Mouse (Mus musculus) lung, adult 2 months (tissue): ENCODE measurements around the gene Akap12. TPM values are rescaled to one million over a fixed set of nuclear protein-coding genes. Genes with fewer than 3 reads are reported as not detected.
A peak's percentile ranks its signal among the peaks of the same experiment; 100 is the strongest.

Source experiments
- DNase-seq: peaks from one replicate; pipeline ENCODE4 v3.0.0; 2022
- H3K4me1 ChIP-seq: fragments of 200-500 bp; 2 replicates; pipeline ENCODE4 v1.6.1; 2011; ENCODE audit warnings: low read length; ENCODE audit not compliant: control insufficient read depth, insufficient read depth
- H3K4me3 ChIP-seq: fragments of 200-500 bp; replicated peaks from 2 replicates; pipeline ENCODE3; 2011; ENCODE audit warnings: low read depth, mild to moderate bottlenecking, control low read depth, low read length; ENCODE audit errors: extremely low read depth
- CTCF ChIP-seq: fragments of 200-500 bp; IDR thresholded peaks from 2 replicates; pipeline ENCODE4 v1.5.1; 2011; ENCODE audit warnings: mild to moderate bottlenecking, low read length, control low read depth; ENCODE audit not compliant: insufficient read depth
- POLR2A ChIP-seq: fragments of 200-500 bp; IDR thresholded peaks from 2 replicates; pipeline ENCODE4 v1.6.1; 2011; ENCODE audit warnings: low read depth, mild to moderate bottlenecking, control low read depth, low read length, borderline replicate concordance; ENCODE audit errors: extremely low read depth
- WGBS: fragments of 180-500 bp; shearing (Covaris S2); methylation state at CpG from one replicate; pipeline ENCODE4 v1.1.7; 2018; 5-methylcytosine and 5-hydroxymethylcytosine counted together
- polyA plus RNA-seq: library from polyadenylated mRNA; depleted of rRNA; stranded (reverse); fragments of >200 nt; gene quantifications from 2 replicates; pipeline ENCODE4 v1.2.3, GENCODE M21; 2012

Akap12 gene
- polyA plus RNA-seq, 1 experiment = 26.9 TPM

GRCm38 (mm10) chr10:4347136-4347492 is 80.9 kb downstream of the Akap12 start:
- TF ChIP-seq POLR2A = no peak
- no peak for TF ChIP-seq CTCF
- DNase-seq = no peak
- no peak overlapping the region for H3K4me3 ChIP-seq
- peaks cover 3% of the 10 kb centered on the region; the same call in 1 of the 2 replicates for H3K4me1 ChIP-seq
- 59% methylated on average over 4 of the region's 4 CpGs for WGBS

- TF ChIP-seq POLR2A (no peak), CTCF (no peak)
- DNase-seq = no peak
- 95% methylated on average over 14 of the region's 14 CpGs for WGBS
Observed at GRCm38 (mm10) chr10:4347591-4347990, 81.4 kb downstream of the Akap12 start.

GRCm38 (mm10) chr10:4354371-4355260 is 88.4 kb downstream of the Akap12 start:
- Histone ChIP-seq H3K4me3 (no peak overlapping the region), H3K4me1 (no peaks in the 10 kb centered on the region)
- no peak for TF ChIP-seq POLR2A
- no peak for TF ChIP-seq CTCF
- 78% methylated on average over 38 of the region's 38 CpGs for WGBS
- DNase-seq = no peak

More at GRCm38 (mm10) chr10:4347591-4347990, 81.4 kb downstream of the Akap12 start:
- Histone ChIP-seq H3K4me3 (no peak overlapping the region), H3K4me1 (peaks cover 3% of the 10 kb centered on the region; the same call in 1 of the 2 replicates)

GRCm38 (mm10) chr10:4355882-4356451 is 89.8 kb downstream of the Akap12 start:
- TF ChIP-seq POLR2A (no peak), CTCF (no peak)
- no peaks in the 10 kb centered on the region for H3K4me1 ChIP-seq
- no peak overlapping the region for H3K4me3 ChIP-seq
- no peak for DNase-seq
- 73% methylated on average over 19 of the region's 19 CpGs for WGBS

- no peak for DNase-seq
- no peaks in the 10 kb centered on the region for H3K4me1 ChIP-seq
- no peak overlapping the region for H3K4me3 ChIP-seq
- WGBS = 34% methylated on average over 5 of the region's 5 CpGs
- TF ChIP-seq POLR2A (no peak), CTCF (no peak)
Observed at GRCm38 (mm10) chr10:4356640-4357039, 90.5 kb downstream of the Akap12 start.

- WGBS = 84% methylated on average over 10 of the region's 10 CpGs
- TF ChIP-seq CTCF = no peak
Observed at GRCm38 (mm10) chr10:4357435-4357834, 91.3 kb downstream of the Akap12 start.

GRCm38 (mm10) chr10:4364618-4365017 is 98.4 kb downstream of the Akap12 start:
- H3K4me3 ChIP-seq = no peak overlapping the region
- TF ChIP-seq POLR2A (no peak), CTCF (no peak)
- WGBS = 49% methylated on average over 3 of the region's 3 CpGs
- no peaks in the 10 kb centered on the region for H3K4me1 ChIP-seq
- no peak for DNase-seq

More at GRCm38 (mm10) chr10:4357435-4357834, 91.3 kb downstream of the Akap12 start:
- no peak for DNase-seq
- Histone ChIP-seq H3K4me1 (no peaks in the 10 kb centered on the region), H3K4me3 (no peak overlapping the region)

- no peak overlapping the region for H3K4me3 ChIP-seq
Observed at GRCm38 (mm10) chr10:4370105-4370504, 103.9 kb downstream of the Akap12 start.

GRCm38 (mm10) chr10:4372011-4372410 is 105.8 kb downstream of the Akap12 start:
- DNase-seq = no peak
- Histone ChIP-seq H3K4me1 (no peaks in the 10 kb centered on the region; the same call in 1 of the 2 replicates), H3K4me3 (no peak overlapping the region)
- WGBS = 48% methylated on average over 5 of the region's 5 CpGs
- TF ChIP-seq POLR2A (no peak), CTCF (peak; percentile 44; the same call in 1 of the 2 replicates)

More at GRCm38 (mm10) chr10:4370105-4370504, 103.9 kb downstream of the Akap12 start:
- DNase-seq = no peak
- WGBS = 88% methylated on average over 11 of the region's 11 CpGs
- no peak for TF ChIP-seq CTCF
- TF ChIP-seq POLR2A = no peak
- no peaks in the 10 kb centered on the region for H3K4me1 ChIP-seq

- no peak for TF ChIP-seq POLR2A
- no peak for TF ChIP-seq CTCF
- H3K4me3 ChIP-seq = no peak overlapping the region
- WGBS = 87% methylated on average over 4 of the region's 4 CpGs
- no peak for DNase-seq
- no peaks in the 10 kb centered on the region; the same call in 1 of the 2 replicates for H3K4me1 ChIP-seq
Observed at GRCm38 (mm10) chr10:4373558-4373957, 107.4 kb downstream of the Akap12 start.
